Comparison of ENCODE assay signal across 10 mouse cellular contexts in genomic region chr10:80135641-80136040, GRCm38 (mm10).
"Had no signal": no experiment of that assay in that cellular context is flagged by ENCODE, and none has a peak within 500 bp of the region (broad histone marks: within the 10 kb centered on the region; RNA-seq: fewer than 3 reads in every experiment).

No protein-coding gene starts in this region.

- H3K4me3 ChIP-seq: liver, embryonic 13.5 days had no signal

- H3K9ac ChIP-seq: liver, embryonic 13.5 days; liver, postnatal 0 days had no signal

- DNase-seq: kidney, adult 11 months; kidney, adult 9 months; liver, embryonic 13.5 days; liver, postnatal 0 days; retina, postnatal 1 day; right cerebral cortex, postnatal 4 days; spleen, adult 18-20 months; thymus, postnatal 14 days had no signal

- ATAC-seq: liver, postnatal 0 days; midbrain, embryonic 16.5 days had no signal

- H3K27ac ChIP-seq: kidney, postnatal 0 days; liver, embryonic 13.5 days had no signal

- H3K9me3 ChIP-seq: liver, embryonic 13.5 days had no signal
